Mouse (Mus musculus) Patski (cell line): Measurements from ENCODE around the gene Neurod2. TPM values are rescaled to one million over a fixed set of nuclear protein-coding genes. Genes with fewer than 3 reads are reported as not detected.
A peak's percentile ranks its signal among the peaks of the same experiment; 100 is the strongest.

Experiments
- ATAC-seq: fragments of 100-300 bp; one replicate; pipeline ENCODE4 v1.8.0; 2021
- CTCF ChIA-PET: fragments of 350-600 bp; sonication (Branson Sonifier 250); formaldehyde crosslinking; loops from one replicate; lab custom pipeline; 2022; ENCODE audit warnings: inconsistent platforms; lab: Charles Lee
- POLR2A ChIA-PET: fragments of 350-600 bp; sonication (Branson Sonifier 250); formaldehyde crosslinking; loops from one replicate; lab custom pipeline; 2022; ENCODE audit warnings: antibody characterized with exemption, inconsistent platforms; lab: Charles Lee
- DNase-seq: peaks from one replicate; pipeline ENCODE4 v3.0.0-alpha.2; 2011; ENCODE audit warnings: low read depth, low spot score
- H3K27me3 ChIP-seq: fragments of 371-371 bp; one replicate; pipeline ENCODE4 v1.5.1; 2021
- CTCF ChIP-seq: fragments of 100-300 bp; IDR thresholded peaks from one replicate; pipeline ENCODE4 v1.5.1; 2021
- in situ Hi-C: fragments of 300-500 bp; cut with MboI; formaldehyde crosslinking; loops from 3 replicates; pipeline ENCODE4 v1.11.1; 2018; ENCODE audit warnings: low pct_unique_long_range_greater_than_20kb, mixed read lengths
- polyA plus RNA-seq: library from polyadenylated mRNA; unstranded; gene quantifications from one replicate; pipeline ENCODE4 v1.2.3, GENCODE M21; 2021

Gene Neurod2
- polyA plus RNA-seq, 1 experiment from 2014 or later: not detected

GRCm38 (mm10) chr11:98296277-98296676 lies 33.2 kb downstream of the Neurod2 start:
- H3K27me3 ChIP-seq: no peaks in the 10 kb centered on the region
- DNase-seq (no peak), ATAC-seq (no peak)
- POLR2A ChIA-PET: interaction anchor here (0.7 kb wide), 1 partner anchor 18 kb away, joined by 5 read pairs; no protein-coding TSS in a partner anchor
- TF ChIP-seq CTCF: peak; percentile 72
- CTCF ChIA-PET: interaction anchor here (1.0 kb wide), 1 partner anchor 48 kb away, joined by 3 read pairs; no protein-coding TSS in a partner anchor
- in situ Hi-C loops: no loop called here

DNA sequence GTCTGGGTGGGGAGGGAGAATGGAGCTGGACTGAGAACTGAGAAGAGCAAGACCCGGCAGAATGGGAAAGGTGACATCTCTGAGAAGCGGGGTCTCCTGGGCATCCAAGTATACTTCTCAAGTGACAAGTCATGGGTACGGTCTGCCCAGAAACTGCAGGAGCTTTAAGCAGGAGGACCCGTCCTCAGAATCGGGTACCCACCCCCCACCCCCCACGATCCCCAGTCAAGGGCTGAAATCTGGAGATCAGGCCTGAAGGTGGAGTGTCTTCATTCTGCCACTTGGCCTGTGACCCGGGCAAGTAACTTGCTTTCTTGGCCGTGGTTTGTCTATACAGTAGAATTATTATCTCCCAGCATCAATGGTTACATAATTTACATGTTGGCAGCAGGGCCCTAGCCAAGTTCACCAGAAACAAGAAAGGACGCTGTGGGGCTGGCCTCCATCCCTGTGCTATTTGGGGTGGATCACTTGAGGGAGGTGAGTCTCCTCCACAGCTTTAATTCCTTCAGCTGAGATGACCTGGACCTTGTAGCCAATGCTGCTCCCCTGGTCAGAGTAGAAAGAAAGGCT lies 34.3 kb downstream of the Neurod2 start:
- TF ChIP-seq CTCF: no peak
- peaks cover 4% of the 10 kb centered on the region for H3K27me3 ChIP-seq
- CTCF ChIA-PET: interaction anchor here (1.0 kb wide), 1 partner anchor 47 kb away, joined by 3 read pairs; no protein-coding TSS in a partner anchor
- POLR2A ChIA-PET: interaction anchor here (1.0 to 1.1 kb wide), 2 partner anchors 26 to 118 kb away, joined by 3 to 5 read pairs; no protein-coding TSS in a partner anchor
- no peak for DNase-seq
- ATAC-seq: no peak
- in situ Hi-C loops: no loop called here

GRCm38 (mm10) chr11:98294188-98295012 lies 35.0 kb downstream of the Neurod2 start:
- POLR2A ChIA-PET: interaction anchor here (1.0 to 1.1 kb wide), 2 partner anchors 25 to 119 kb away, joined by 3 to 5 read pairs; no protein-coding TSS in a partner anchor
- DNase-seq (no peak), ATAC-seq (peak; percentile 79)
- TF ChIP-seq CTCF: no peak
- CTCF ChIA-PET: interaction anchor here (1.1 kb wide), 1 partner anchor 48 kb away, joined by 4 read pairs; no protein-coding TSS in a partner anchor
- in situ Hi-C loops: no loop called here
- peaks cover 4% of the 10 kb centered on the region for H3K27me3 ChIP-seq

- peaks cover 4% of the 10 kb centered on the region for H3K27me3 ChIP-seq
- CTCF ChIA-PET: interaction anchor here (1.1 kb wide), 1 partner anchor 50 kb away, joined by 4 read pairs; no protein-coding TSS in a partner anchor
- ATAC-seq: no peak
These were observed 36.4 kb downstream of the Neurod2 start for GRCm38 (mm10) chr11:98293070-98293469.

GRCm38 (mm10) chr11:98290906-98291305 lies 38.5 kb downstream of the Neurod2 start:
- CTCF ChIA-PET: no interaction called here
- ATAC-seq (no peak), DNase-seq (no peak)
- in situ Hi-C loops: no loop called here
- peaks cover 4% of the 10 kb centered on the region for H3K27me3 ChIP-seq
- POLR2A ChIA-PET: no interaction called here
- no peak for TF ChIP-seq CTCF

More at GRCm38 (mm10) chr11:98293070-98293469, 36.4 kb downstream of the Neurod2 start:
- TF ChIP-seq CTCF: no peak
- in situ Hi-C loops: no loop called here
- DNase-seq: no peak
- POLR2A ChIA-PET: no interaction called here

DNA sequence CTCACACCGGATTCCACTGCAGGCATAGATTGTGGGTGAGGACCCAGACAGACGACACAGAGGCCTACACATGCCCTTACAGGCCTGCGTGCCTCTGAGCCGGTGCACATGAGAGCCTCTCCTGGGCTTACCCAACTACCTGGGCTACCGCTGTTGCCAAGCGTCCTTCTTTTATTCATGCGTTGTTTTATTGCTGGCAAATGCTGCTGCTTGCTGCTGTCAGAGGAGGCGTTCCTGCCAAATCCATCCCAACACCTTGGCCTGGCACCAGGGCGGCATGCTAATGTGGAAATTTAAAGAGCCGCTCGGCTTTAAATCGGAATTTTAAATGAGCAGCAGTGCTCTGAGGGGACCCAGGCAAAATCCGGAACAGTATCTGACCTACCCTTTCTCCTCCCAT lies 39.6 kb downstream of the Neurod2 start:
- in situ Hi-C loops: no loop called here
- DNase-seq (no peak), ATAC-seq (no peak)
- TF ChIP-seq CTCF: no peak
- CTCF ChIA-PET: no interaction called here
- POLR2A ChIA-PET: no interaction called here
- peaks cover 4% of the 10 kb centered on the region for H3K27me3 ChIP-seq

- in situ Hi-C loops: no loop called here
- no peak for TF ChIP-seq CTCF
- ATAC-seq (no peak), DNase-seq (no peak)
- H3K27me3 ChIP-seq: peaks cover 4% of the 10 kb centered on the region
- ChIA-PET CTCF (no interaction called here), POLR2A (no interaction called here)
These were observed 41.5 kb downstream of the Neurod2 start for GRCm38 (mm10) chr11:98287961-98288360.

GRCm38 (mm10) chr11:98287531-98287930 lies 41.9 kb downstream of the Neurod2 start:
- no peak for TF ChIP-seq CTCF
- ATAC-seq (no peak), DNase-seq (no peak)
- in situ Hi-C loops: no loop called here
- ChIA-PET CTCF (no interaction called here), POLR2A (no interaction called here)
- peaks cover 4% of the 10 kb centered on the region for H3K27me3 ChIP-seq

- DNase-seq: no peak
- ATAC-seq: no peak
- CTCF ChIA-PET: no interaction called here
- POLR2A ChIA-PET: no interaction called here
- no peak for TF ChIP-seq CTCF
- in situ Hi-C loops: no loop called here
- no peaks in the 10 kb centered on the region for H3K27me3 ChIP-seq
These were observed 44.1 kb downstream of the Neurod2 start for GRCm38 (mm10) chr11:98285368-98285767.

DNA sequence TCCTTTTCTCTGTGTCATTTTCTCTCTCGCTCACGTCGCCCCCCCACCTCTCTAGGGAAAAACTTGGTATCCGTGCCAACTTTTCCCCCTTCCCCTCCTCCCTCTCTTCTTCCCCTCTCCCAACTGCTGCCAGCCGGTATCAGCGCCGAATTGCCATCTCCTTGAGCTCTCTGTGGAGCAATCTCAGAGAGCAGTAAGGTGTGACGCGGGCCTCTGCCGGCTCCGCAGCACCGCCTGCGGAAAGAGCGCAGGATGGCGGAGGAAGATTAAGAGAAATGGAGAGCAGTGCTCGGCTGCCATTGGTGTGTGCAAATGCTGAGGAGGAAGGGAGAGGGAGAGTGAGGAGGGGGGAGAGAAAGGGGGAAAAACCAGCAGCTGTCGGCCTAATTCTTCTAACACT lies 45.2 kb downstream of the Neurod2 start:
- CTCF ChIA-PET: no interaction called here
- DNase-seq (no peak), ATAC-seq (no peak)
- in situ Hi-C loops: no loop called here
- TF ChIP-seq CTCF: no peak
- H3K27me3 ChIP-seq: no peaks in the 10 kb centered on the region
- POLR2A ChIA-PET: no interaction called here

GRCm38 (mm10) chr11:98283740-98284139 lies 45.7 kb downstream of the Neurod2 start:
- no peak for TF ChIP-seq CTCF
- ATAC-seq (no peak), DNase-seq (no peak)
- no peaks in the 10 kb centered on the region for H3K27me3 ChIP-seq
- CTCF ChIA-PET: no interaction called here
- in situ Hi-C loops: no loop called here
- POLR2A ChIA-PET: no interaction called here

Other genes with a start within 250 kb of the Neurod2 start
- gene Fbxl20, start 179.2 kb downstream of the Neurod2 start, polyA plus RNA-seq: 21.8 TPM
- 23.9 TPM for gene Med1, start 136.4 kb downstream of the Neurod2 start, polyA plus RNA-seq
- 24.8 TPM for gene Cdk12, start 126.6 kb downstream of the Neurod2 start, polyA plus RNA-seq
- gene Ppp1r1b, start 18.8 kb upstream of the Neurod2 start, polyA plus RNA-seq: 19.2 TPM
- 46.3 TPM for gene Stard3, start 28.7 kb upstream of the Neurod2 start, polyA plus RNA-seq
- gene Tcap, start 54.2 kb upstream of the Neurod2 start, polyA plus RNA-seq: not detected
- gene Pnmt, start 56.8 kb upstream of the Neurod2 start, polyA plus RNA-seq: not detected
- gene Pgap3, start 70.8 kb upstream of the Neurod2 start, polyA plus RNA-seq: 9.9 TPM
- 33.4 TPM for gene Erbb2, start 82.8 kb upstream of the Neurod2 start, polyA plus RNA-seq
- 100 TPM for gene Mien1, start 109.3 kb upstream of the Neurod2 start, polyA plus RNA-seq
- 1.7 TPM for gene Grb7, start 116.7 kb upstream of the Neurod2 start, polyA plus RNA-seq
- not detected for gene Ikzf3, start 216.4 kb upstream of the Neurod2 start, polyA plus RNA-seq
- 0.98 TPM for gene Zpbp2, start 221.4 kb upstream of the Neurod2 start, polyA plus RNA-seq